Mouse (Mus musculus) NIH3T3 (cell line): ENCODE results near the gene Atp6v1d.

ENCODE experiments used
- DNase-seq: peaks from one replicate; pipeline ENCODE4 v3.0.0-alpha.2; 2012; ENCODE audit warnings: low read depth

Gene Atp6v1d

GRCm38 (mm10) chr12:78794236-78794635 lies 67.2 kb downstream of the Atp6v1d start:
- no peak for DNase-seq

GRCm38 (mm10) chr12:78790791-78791190 lies 70.6 kb downstream of the Atp6v1d start:
- DNase-seq, result no peak
